Mouse (Mus musculus) MEL (cell line): Measurements from ENCODE around the gene Gm45208. TPM values are rescaled to one million over a fixed set of nuclear protein-coding genes. Genes with fewer than 3 reads are reported as not detected.

Experiments
- DNase-seq: peaks from one replicate; pipeline ENCODE4 v3.0.0; 2011; ENCODE audit warnings: low read depth, low spot score
- H3K27ac ChIP-seq: 2 replicates; pipeline ENCODE4 v1.5.1; 2012; ENCODE audit warnings: low read depth, mild to moderate bottlenecking, control low read depth, low read length, moderate library complexity; ENCODE audit not compliant: control insufficient read depth
- H3K27me3 ChIP-seq, 2 experiments: fragments of 150-350 bp in 1 of 2; sonication (generic) in 1 of 2; 2 replicates each; pipeline ENCODE4 v1.6.1; 2012; ENCODE audit warnings: low read length in 2 of 2, mild to moderate bottlenecking in 2 of 2, improper control_type of control experiment in 1 of 2, moderate library complexity in 1 of 2; ENCODE audit not compliant: insufficient read depth in 2 of 2, control insufficient read depth in 1 of 2
- H3K36me3 ChIP-seq, 2 experiments: 2 replicates each; pipeline ENCODE4 v1.6.1; 2012 to 2014; ENCODE audit warnings: low read length in 2 of 2, improper control_type of control experiment in 1 of 2, inconsistent platforms in 1 of 2, mild to moderate bottlenecking in 1 of 2; ENCODE audit not compliant: insufficient read depth in 2 of 2, control insufficient read depth in 1 of 2
- H3K4me1 ChIP-seq, 2 experiments: fragments of 150-350 bp in 1 of 2; sonication (generic) in 1 of 2; 2 replicates each; pipeline ENCODE4 v1.6.1; 2012; ENCODE audit warnings: low read length in 2 of 2, improper control_type of control experiment in 1 of 2, mild to moderate bottlenecking in 1 of 2; ENCODE audit not compliant: insufficient read depth in 2 of 2, control insufficient read depth in 1 of 2
- H3K4me3 ChIP-seq, 2 experiments: fragments of 150-350 bp in 1 of 2; sonication (generic) in 1 of 2; 2 replicates each; pipeline ENCODE4 v1.5.1; 2012; ENCODE audit warnings: low read depth in 2 of 2, low read length in 2 of 2, mild to moderate bottlenecking in 2 of 2, moderate library complexity in 2 of 2, control low read depth in 1 of 2, improper control_type of control experiment in 1 of 2; ENCODE audit not compliant: control insufficient read depth in 1 of 2, insufficient read depth in 1 of 2
- H3K79me2 ChIP-seq: 2 replicates; pipeline ENCODE4 v1.6.1; 2012; ENCODE audit warnings: mild to moderate bottlenecking, low read length, moderate library complexity; ENCODE audit not compliant: control insufficient read depth, poor library complexity, insufficient read depth
- H3K9ac ChIP-seq: 2 replicates; pipeline ENCODE4 v1.6.1; 2012; ENCODE audit warnings: low read depth, mild to moderate bottlenecking, control low read depth, low read length, moderate library complexity; ENCODE audit not compliant: control insufficient read depth, poor library complexity, severe bottlenecking
- H3K9me3 ChIP-seq: fragments of 150-350 bp; sonication (generic); replicated peaks from 2 replicates; pipeline ENCODE4 v1.6.1; 2012; ENCODE audit warnings: mild to moderate bottlenecking, low read length, improper control_type of control experiment, moderate library complexity; ENCODE audit not compliant: insufficient read depth
- BHLHE40 ChIP-seq: IDR thresholded peaks from 2 replicates; pipeline ENCODE4 v1.6.1; 2012; ENCODE audit warnings: low read depth, mild to moderate bottlenecking, inconsistent platforms, low read length, improper control_type of control experiment, borderline replicate concordance
- CHD1 ChIP-seq: IDR thresholded peaks from 2 replicates; pipeline ENCODE4 v1.6.1; 2012; ENCODE audit warnings: low read depth, mild to moderate bottlenecking, inconsistent platforms, low read length, improper control_type of control experiment
- CHD2 ChIP-seq: IDR thresholded peaks from 2 replicates; pipeline ENCODE4 v1.6.1; 2011; ENCODE audit warnings: low read length, improper control_type of control experiment
- CTCF ChIP-seq, 3 experiments: IDR thresholded peaks in 2 of 3; conservative IDR thresholded peaks in 1 of 3; 2 replicates each; pipeline ENCODE4 v1.5.1; 2011 to 2012; ENCODE audit warnings: low read length in 3 of 3, low read depth in 2 of 3, mild to moderate bottlenecking in 2 of 3, improper control_type of control experiment in 1 of 3, inconsistent platforms in 1 of 3, mixed read lengths in 1 of 3, moderate library complexity in 1 of 3; ENCODE audit not compliant: control insufficient read depth in 1 of 3, insufficient read depth in 1 of 3, poor library complexity in 1 of 3, severe bottlenecking in 1 of 3
- E2F4 ChIP-seq: IDR thresholded peaks from 2 replicates; pipeline ENCODE4 v1.6.1; 2011; ENCODE audit warnings: low read depth, low read length, improper control_type of control experiment, borderline replicate concordance
- ELF1 ChIP-seq: IDR thresholded peaks from 2 replicates; pipeline ENCODE4 v1.6.1; 2014; ENCODE audit warnings: low read depth, mild to moderate bottlenecking, inconsistent platforms, low read length, improper control_type of control experiment, moderate library complexity
- EP300 ChIP-seq, 2 experiments: IDR thresholded peaks; 2 replicates each; pipeline ENCODE4 v1.6.1; 2011; ENCODE audit warnings: improper control_type of control experiment in 2 of 2, low read length in 2 of 2, low read depth in 1 of 2, mild to moderate bottlenecking in 1 of 2
- ETS1 ChIP-seq: IDR thresholded peaks from 2 replicates; pipeline ENCODE4 v1.6.1; 2012; ENCODE audit warnings: low read depth, mild to moderate bottlenecking, inconsistent platforms, low read length, improper control_type of control experiment, moderate library complexity
- GATA1 ChIP-seq: IDR thresholded peaks from 2 replicates; pipeline ENCODE4 v1.6.1; 2011; ENCODE audit warnings: low read depth, low read length, improper control_type of control experiment
- HCFC1 ChIP-seq: IDR thresholded peaks from 2 replicates; pipeline ENCODE4 v1.6.1; 2012; ENCODE audit warnings: low read depth, mild to moderate bottlenecking, inconsistent platforms, low read length, improper control_type of control experiment, moderate library complexity
- JUND ChIP-seq: IDR thresholded peaks from 2 replicates; pipeline ENCODE4 v1.6.1; 2011; ENCODE audit warnings: low read depth, mild to moderate bottlenecking, improper control_type of control experiment, low read length
- KAT2A ChIP-seq: conservative IDR thresholded peaks from 2 replicates; pipeline ENCODE4 v1.6.1; 2012; ENCODE audit warnings: low read depth, low read length, improper control_type of control experiment, inconsistent platforms
- MAFK ChIP-seq: IDR thresholded peaks from 2 replicates; pipeline ENCODE4 v1.6.1; 2011; ENCODE audit warnings: low read depth, mild to moderate bottlenecking, low read length, improper control_type of control experiment, borderline replicate concordance
- MAZ ChIP-seq: IDR thresholded peaks from 2 replicates; pipeline ENCODE4 v1.6.1; 2012; ENCODE audit warnings: low read depth, mild to moderate bottlenecking, inconsistent platforms, low read length, improper control_type of control experiment
- MEF2A ChIP-seq: IDR thresholded peaks from 2 replicates; pipeline ENCODE4 v1.6.1; 2014; ENCODE audit warnings: low read depth, mild to moderate bottlenecking, inconsistent platforms, low read length, improper control_type of control experiment; ENCODE audit not compliant: poor library complexity, insufficient replicate concordance, severe bottlenecking; ENCODE audit errors: extremely low read depth
- MXI1 ChIP-seq: IDR thresholded peaks from 2 replicates; pipeline ENCODE4 v1.6.1; 2011; ENCODE audit warnings: mild to moderate bottlenecking, low read depth, low read length, improper control_type of control experiment
- MYC ChIP-seq: IDR thresholded peaks from 2 replicates; pipeline ENCODE4 v1.6.1; 2011; ENCODE audit warnings: low read depth, mild to moderate bottlenecking, low read length, improper control_type of control experiment, moderate library complexity
- NELFE ChIP-seq: IDR thresholded peaks from 2 replicates; pipeline ENCODE4 v1.6.1; 2011; ENCODE audit warnings: low read depth, low read length, improper control_type of control experiment
- NRF1 ChIP-seq: IDR thresholded peaks from 2 replicates; pipeline ENCODE4 v1.6.1; 2014; ENCODE audit warnings: low read depth, mild to moderate bottlenecking, inconsistent platforms, low read length, improper control_type of control experiment, moderate library complexity; ENCODE audit not compliant: poor library complexity, insufficient read depth, severe bottlenecking
- POLR2A ChIP-seq, 2 experiments: IDR thresholded peaks; 2 replicates each; pipeline ENCODE4 v1.6.1; 2011 to 2012; ENCODE audit warnings: low read length in 2 of 2, mild to moderate bottlenecking in 2 of 2, control low read depth in 1 of 2, improper control_type of control experiment in 1 of 2, low read depth in 1 of 2, moderate library complexity in 1 of 2; ENCODE audit not compliant: control insufficient read depth in 1 of 2, insufficient read depth in 1 of 2, poor library complexity in 1 of 2
- POLR2AphosphoS5 ChIP-seq: IDR thresholded peaks from 2 replicates; pipeline ENCODE4 v1.6.1; 2012; ENCODE audit warnings: low read depth, borderline replicate concordance, mild to moderate bottlenecking, inconsistent platforms, low read length, moderate library complexity, mixed read lengths
- RAD21 ChIP-seq: IDR thresholded peaks from 2 replicates; pipeline ENCODE4 v1.6.1; 2011; ENCODE audit warnings: mild to moderate bottlenecking, low read depth, low read length, improper control_type of control experiment
- RCOR1 ChIP-seq: IDR thresholded peaks from 2 replicates; pipeline ENCODE4 v1.6.1; 2012; ENCODE audit warnings: low read depth, mild to moderate bottlenecking, inconsistent platforms, low read length, improper control_type of control experiment
- SIN3A ChIP-seq: IDR thresholded peaks from 2 replicates; pipeline ENCODE4 v1.6.1; 2012; ENCODE audit warnings: low read length, improper control_type of control experiment, inconsistent platforms
- SMC3 ChIP-seq: IDR thresholded peaks from 2 replicates; pipeline ENCODE4 v1.6.1; 2011; ENCODE audit warnings: low read depth, low read length, improper control_type of control experiment
- TAL1 ChIP-seq: IDR thresholded peaks from 2 replicates; pipeline ENCODE4 v1.6.1; 2012; ENCODE audit warnings: mild to moderate bottlenecking, inconsistent platforms, low read length, moderate library complexity, mixed read lengths
- TBP ChIP-seq: IDR thresholded peaks from 2 replicates; pipeline ENCODE4 v1.8.0; 2011; ENCODE audit warnings: low read depth, low read length, improper control_type of control experiment
- TCF12 ChIP-seq: IDR thresholded peaks from 2 replicates; pipeline ENCODE4 v1.6.1; 2014; ENCODE audit warnings: low read depth, mild to moderate bottlenecking, inconsistent platforms, low read length, improper control_type of control experiment, moderate library complexity
- UBTF ChIP-seq: IDR thresholded peaks from 2 replicates; pipeline ENCODE4 v1.6.1; 2012; ENCODE audit warnings: low read depth, mild to moderate bottlenecking, inconsistent platforms, low read length, improper control_type of control experiment, moderate library complexity, borderline replicate concordance; ENCODE audit not compliant: insufficient read depth
- USF1 ChIP-seq: IDR thresholded peaks from 2 replicates; pipeline ENCODE4 v1.6.1; 2014; ENCODE audit warnings: low read depth, mild to moderate bottlenecking, inconsistent platforms, low read length, improper control_type of control experiment, moderate library complexity
- USF2 ChIP-seq, 2 experiments: IDR thresholded peaks; 2 replicates each; pipeline ENCODE4 v1.6.1; 2011 to 2012; ENCODE audit warnings: improper control_type of control experiment in 2 of 2, low read length in 2 of 2, borderline replicate concordance in 1 of 2, inconsistent platforms in 1 of 2, low read depth in 1 of 2, mild to moderate bottlenecking in 1 of 2; ENCODE audit not compliant: insufficient read depth in 1 of 2
- ZC3H11A ChIP-seq: IDR thresholded peaks from 2 replicates; pipeline ENCODE4 v1.6.1; 2012; ENCODE audit warnings: low read depth, mild to moderate bottlenecking, inconsistent platforms, low read length, improper control_type of control experiment
- ZKSCAN1 ChIP-seq: IDR thresholded peaks from 2 replicates; pipeline ENCODE4 v1.6.1; 2012; ENCODE audit warnings: low read depth, mild to moderate bottlenecking, inconsistent platforms, low read length, improper control_type of control experiment, moderate library complexity
- ZMIZ1 ChIP-seq: IDR thresholded peaks from 2 replicates; pipeline ENCODE4 v1.6.1; 2012; ENCODE audit warnings: low read depth, mild to moderate bottlenecking, inconsistent platforms, low read length, improper control_type of control experiment, moderate library complexity
- ZNF384 ChIP-seq: IDR thresholded peaks from 2 replicates; pipeline ENCODE4 v1.6.1; 2012; ENCODE audit warnings: low read depth, mild to moderate bottlenecking, inconsistent platforms, low read length, improper control_type of control experiment
- polyA plus RNA-seq, 2 experiments: library from polyadenylated mRNA; stranded (reverse) in 1 of 2; unstranded in 1 of 2; fragments of >175 nt in 1 of 2; fragments of >200 nt in 1 of 2; gene quantifications; 2 replicates each; pipeline versions ENCODE4 v1.2.1 to v1.2.4; 2012; ENCODE audit warnings: low replicate concordance in 2 of 2, low read depth in 1 of 2; ENCODE audit not compliant: insufficient read length in 2 of 2, insufficient read depth in 1 of 2, missing spikeins in 1 of 2
- total RNA-seq: library from RNA; depleted of rRNA; stranded (reverse); fragments of 300-350 nt; gene quantifications from 2 replicates; pipeline ENCODE4 v1.2.3, GENCODE M21; 2012

Gm45208 gene
- total and polyA plus RNA-seq, 3 experiments: 11.0 TPM; not detected in 2

GRCm38 (mm10) chrX:7679405-7680056 lies 42.5 kb upstream of the Gm45208 start:
- H3K27ac ChIP-seq: peak overlapping the region; percentile 1; the same call in 1 of the 2 replicates
- peaks cover 4% of the 10 kb centered on the region in 2 experiments for H3K27me3 ChIP-seq
- H3K9me3 ChIP-seq: no peaks in the 10 kb centered on the region
- H3K79me2 ChIP-seq: peaks cover 1% of the 10 kb centered on the region; the same call in 1 of the 2 replicates
- H3K9ac ChIP-seq: peak overlapping the region; percentile 65
- peaks cover 0 to 6% of the 10 kb centered on the region in 2 experiments; a peak in 1 of 4 replicates for H3K4me1 ChIP-seq
- H3K36me3 ChIP-seq: peaks cover 0 to 3% of the 10 kb centered on the region in 2 experiments; a peak in 1 of 4 replicates
- H3K4me3 ChIP-seq: peak overlapping the region; percentile 54 to 67
- peak; percentile 98 for DNase-seq
- TF ChIP-seq JUND (no peak), TCF12 (0 out of 2 replicates have a peak, but pooled peaks have one; percentile 12), UBTF (0 out of 2 replicates have a peak, but pooled peaks have one; percentile 75), MXI1 (peak; percentile 34), RAD21 (peak; percentile 41), MAFK (no peak), USF2 (IDR thresholded peaks at IDR 0.05; ENCODE audit: borderline replicate concordance in 1 of 2, insufficient read depth in 1 of 2, low read depth in 1 of 2, low read length in 2 of 2) (no peak), NELFE (peak; percentile 56), ZKSCAN1 (no peak), MEF2A (no peak), SMC3 (peak; percentile 75), SIN3A (peak; percentile 57; the same call in 1 of the 2 replicates), EP300 (IDR thresholded peaks at IDR 0.05; ENCODE audit: low read depth in 1 of 2, low read length in 2 of 2) (no peak), E2F4 (no peak), ETS1 (no peak; the same call in 1 of the 2 replicates), BHLHE40 (no peak), ZC3H11A (0 out of 2 replicates have a peak, but pooled peaks have one; percentile 18), RCOR1 (no peak), CTCF (IDR thresholded peaks at IDR 0.05 in 2 of 3, conservative IDR thresholded peaks at IDR 0.05 in 1 of 3; ENCODE audit: control insufficient read depth in 1 of 3, insufficient read depth in 1 of 3, low read depth in 2 of 3, low read length in 3 of 3, poor library complexity in 1 of 3, severe bottlenecking in 1 of 3) (peak in 2 of 3 experiments; percentile 82 to 95; a peak in 4 of 6 replicates), GATA1 (no peak), USF1 (no peak), ZMIZ1 (0 out of 2 replicates have a peak, but pooled peaks have one; percentile 57), NRF1 (peak; percentile 94), CHD2 (no peak), CHD1 (0 out of 2 replicates have a peak, but pooled peaks have one; percentile 24), POLR2AphosphoS5 (no peak), TBP (no peak; the same call in 1 of the 2 replicates), TAL1 (no peak), KAT2A (no peak), POLR2A (IDR thresholded peaks at IDR 0.05; ENCODE audit: control insufficient read depth in 1 of 2, insufficient read depth in 1 of 2, low read depth in 1 of 2, low read length in 2 of 2, poor library complexity in 1 of 2) (peak in 1 of 2 experiments; percentile 71; a peak in 2 of 4 replicates), ZNF384 (no peak), MAZ (peak; percentile 48; the same call in 1 of the 2 replicates), MYC (no peak), ELF1 (no peak), HCFC1 (no peak; the same call in none of the 2 replicates)
